Mouse (Mus musculus): ENCODE results near the gene C2cd4d. TPM values are rescaled to one million over a fixed set of nuclear protein-coding genes. Genes with fewer than 3 reads are reported as not detected.

Gene C2cd4d
- 0.39 and 0.53 TPM in 2 replicates for polyA plus RNA-seq (2015; fragmentation: Nextera tagmentation; extraction: Ambion mirVana)

DNA sequence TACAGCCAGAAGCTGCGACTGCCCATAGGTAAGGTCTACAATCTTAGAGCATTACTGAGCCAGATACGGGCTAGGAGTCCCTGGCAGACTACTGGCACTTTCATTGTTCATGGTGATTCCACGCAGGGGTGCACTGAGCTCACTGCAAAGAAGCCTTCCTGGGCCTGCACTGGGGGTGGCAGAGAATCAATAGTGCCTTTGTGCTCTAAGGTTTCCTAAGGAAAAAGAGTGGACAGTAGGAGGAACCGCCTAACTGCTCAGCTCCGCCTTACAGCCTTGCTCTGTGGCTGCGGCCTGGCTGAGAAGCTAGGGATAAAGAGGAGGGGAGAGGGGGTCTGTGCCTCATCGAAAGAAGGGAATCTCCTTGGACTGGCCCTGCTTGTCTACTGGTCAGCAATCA is at the start of gene C2cd4d:
Gene C2cd4d (plus strand): TSS at position 301 of the 400 bp plus-strand sequence.

DNA sequence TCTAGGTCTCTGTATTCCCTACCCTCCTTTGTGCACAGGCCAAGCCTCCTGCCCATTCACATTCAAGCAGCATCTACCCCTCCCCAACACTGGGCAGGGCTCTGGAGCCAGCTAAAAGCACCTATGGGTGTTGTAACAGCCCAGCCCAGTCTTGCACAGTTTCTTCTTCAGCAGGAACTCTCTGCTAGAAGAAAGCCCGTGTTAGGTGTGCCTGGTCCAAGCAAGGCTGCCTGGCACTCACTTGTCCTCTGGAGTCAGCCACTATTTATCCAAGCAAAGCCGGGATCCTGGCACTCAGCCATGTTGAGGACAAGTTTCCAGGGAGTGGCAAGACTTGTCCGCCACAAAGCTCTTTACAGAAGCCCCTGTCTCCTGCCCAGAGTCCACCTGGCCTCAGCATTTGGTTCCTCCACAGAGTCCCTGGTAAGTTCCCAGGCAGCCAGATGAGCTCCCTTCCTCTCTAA is 20.2 kb upstream of the C2cd4d start, which contains the start of gene Them5:
Gene Them5 (plus strand): TSS at position 141 of the 464 bp plus-strand sequence.

DNA sequence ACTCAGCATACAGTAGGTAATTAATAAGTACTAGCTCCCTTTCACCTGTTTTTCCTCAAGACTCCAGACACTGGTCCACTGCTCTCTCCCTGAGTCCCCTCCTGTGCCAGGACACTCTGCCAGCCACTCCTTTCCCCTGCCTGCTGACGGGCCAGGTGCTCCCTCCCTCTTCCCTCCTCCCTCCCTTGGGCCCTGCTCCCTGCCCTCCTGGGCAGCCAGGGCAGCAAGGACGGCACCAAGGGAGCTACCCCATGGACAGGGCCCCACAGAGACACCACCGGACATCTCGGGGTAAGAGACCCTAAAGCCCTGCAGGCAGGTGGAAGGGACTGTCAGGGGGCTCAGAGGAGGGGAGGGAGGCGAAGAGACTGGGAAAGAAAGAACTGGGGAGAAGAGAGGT is 10.4 kb downstream of the C2cd4d start, which contains the start of gene Rorc:
Gene Rorc (plus strand): TSS at position 154 of the 400 bp plus-strand sequence.

DNA sequence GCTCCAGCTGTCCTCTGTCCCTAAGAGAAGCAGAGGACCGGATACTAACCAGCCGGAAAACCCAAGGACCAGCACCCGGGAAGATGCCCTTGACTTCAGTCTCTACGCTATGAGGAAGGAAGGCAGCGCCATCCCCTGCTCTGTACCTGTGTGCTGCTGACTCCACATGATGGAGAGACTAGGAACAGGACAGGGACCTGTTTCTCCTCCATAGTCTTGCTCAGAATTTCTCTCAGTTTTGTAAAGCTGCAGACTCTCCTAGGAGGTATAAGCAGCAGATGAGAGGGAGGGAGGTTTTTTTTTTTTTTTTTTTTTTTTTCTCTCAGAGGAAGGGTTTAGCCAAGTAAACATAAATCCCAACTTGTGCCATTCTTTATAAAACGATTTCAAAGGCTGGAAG is 36.0 kb downstream of the C2cd4d start, which contains the start of gene Lingo4:
Gene Lingo4 (plus strand): TSS at position 301 of the 400 bp plus-strand sequence.

DNA sequence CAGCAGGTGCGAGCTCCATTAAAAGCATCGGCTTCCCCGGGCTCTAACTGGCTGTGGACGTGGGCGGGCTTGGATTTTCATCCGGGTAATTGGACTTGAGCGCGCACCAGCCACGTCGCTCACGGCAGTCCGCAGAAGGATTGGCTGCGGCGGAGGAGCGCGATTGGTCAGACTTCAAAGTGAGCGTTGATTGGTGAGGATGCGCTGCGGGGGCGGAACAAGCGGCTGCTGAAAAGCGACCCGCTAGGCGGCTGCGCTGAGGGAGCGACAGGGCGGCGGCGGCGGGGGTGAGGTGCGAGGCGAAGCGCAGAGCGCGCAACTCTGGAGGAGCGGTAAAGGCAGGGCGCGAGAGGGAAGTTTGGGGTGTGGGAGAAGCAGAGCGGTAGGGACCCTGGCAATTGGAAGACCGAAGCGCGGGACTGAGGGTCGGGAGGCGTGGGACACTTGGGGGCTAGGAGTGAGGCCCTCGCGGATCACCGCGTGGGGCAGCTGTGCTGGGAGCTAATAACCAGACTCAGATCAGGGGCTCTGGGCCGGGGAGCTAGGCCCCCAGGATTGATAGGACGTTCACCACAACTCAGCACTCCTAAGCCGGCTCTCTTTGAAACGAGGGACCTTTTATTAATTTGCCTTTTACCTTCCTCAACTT is 50.9 kb downstream of the C2cd4d start, which contains the start of gene Tdrkh:
Gene Tdrkh (plus strand): TSS at position 243 of the 649 bp plus-strand sequence.

Other genes with a start within 250 kb of the C2cd4d start
- not detected in 2 replicates for gene Gm10696, start 184.2 kb upstream of the C2cd4d start, polyA plus RNA-seq (2015; fragmentation: Nextera tagmentation; extraction: Ambion mirVana)
- not detected in 2 replicates for gene Gm5286, start 165.7 kb upstream of the C2cd4d start, polyA plus RNA-seq (2015; fragmentation: Nextera tagmentation; extraction: Ambion mirVana)
- gene Gm4778, start 98.4 kb upstream of the C2cd4d start, polyA plus RNA-seq (2015; fragmentation: Nextera tagmentation; extraction: Ambion mirVana) = not detected in 2 replicates
- 7.2 and 7.6 TPM in 2 replicates for gene Them4, start 52.3 kb upstream of the C2cd4d start, polyA plus RNA-seq (2015; fragmentation: Nextera tagmentation; extraction: Ambion mirVana)
- 0.10 and 0.41 TPM in 2 replicates for gene Them5, start 20.3 kb upstream of the C2cd4d start, polyA plus RNA-seq (2015; fragmentation: Nextera tagmentation; extraction: Ambion mirVana)
- gene Rorc, start 10.4 kb downstream of the C2cd4d start, polyA plus RNA-seq (2015; fragmentation: Nextera tagmentation; extraction: Ambion mirVana) = 0.60 and 0.75 TPM in 2 replicates
- 0.04 TPM in 1 of 2 replicates, not detected in the other for gene Lingo4, start 36.1 kb downstream of the C2cd4d start, polyA plus RNA-seq (2015; fragmentation: Nextera tagmentation; extraction: Ambion mirVana)
- gene Tdrkh, start 50.8 kb downstream of the C2cd4d start, polyA plus RNA-seq (2015; fragmentation: Nextera tagmentation; extraction: Ambion mirVana) = 4.0 and 4.4 TPM in 2 replicates
- gene Mrpl9, start 80.9 kb downstream of the C2cd4d start, polyA plus RNA-seq (2015; fragmentation: Nextera tagmentation; extraction: Ambion mirVana) = 52.7 and 52.9 TPM in 2 replicates
- gene Oaz3, start 81.5 kb downstream of the C2cd4d start, polyA plus RNA-seq (2015; fragmentation: Nextera tagmentation; extraction: Ambion mirVana) = 0.31 TPM in 1 of 2 replicates, not detected in the other
- gene Celf3, start 115.9 kb downstream of the C2cd4d start, polyA plus RNA-seq (2015; fragmentation: Nextera tagmentation; extraction: Ambion mirVana) = 0.72 and 1.6 TPM in 2 replicates
- 1.7 and 3.4 TPM in 2 replicates for gene Riiad1, start 117.9 kb downstream of the C2cd4d start, polyA plus RNA-seq (2015; fragmentation: Nextera tagmentation; extraction: Ambion mirVana)
- gene Snx27, start 220.3 kb downstream of the C2cd4d start, polyA plus RNA-seq (2015; fragmentation: Nextera tagmentation; extraction: Ambion mirVana) = 21.1 and 22.2 TPM in 2 replicates

All from urinary bladder, postnatal 0 days (tissue).